Mouse (Mus musculus) small intestine, adult 2 months (tissue): Measurements from ENCODE around the gene Dis3l2.

ENCODE experiments used
- CTCF ChIP-seq: fragments of 200-500 bp; IDR thresholded peaks from 2 replicates; pipeline ENCODE4 v1.5.1; 2012; ENCODE audit warnings: low read depth, mild to moderate bottlenecking, control low read depth, inconsistent platforms, low read length, moderate library complexity, mixed read lengths; ENCODE audit not compliant: insufficient replicate concordance, insufficient read length; ENCODE audit errors: extremely low read depth
- POLR2A ChIP-seq: fragments of 200-500 bp; IDR thresholded peaks from 2 replicates; pipeline ENCODE4 v1.6.1; 2012; ENCODE audit warnings: low read depth, mild to moderate bottlenecking, control low read depth, inconsistent platforms, low read length, moderate library complexity

GRCm38 (mm10) chr1:86703300-86703964 is at the start of gene Dis3l2:
- no peak for TF ChIP-seq CTCF
- no peak for TF ChIP-seq POLR2A
